Mouse (Mus musculus) layer of hippocampus, postnatal 25 days (tissue): ENCODE results near the gene Eif4ebp2. TPM values are rescaled to one million over a fixed set of nuclear protein-coding genes. Genes with fewer than 3 reads are reported as not detected.

ENCODE experiments used
- DNase-seq, 2 experiments: peaks; one replicate each; pipeline ENCODE4 v3.0.0; 2022; ENCODE audit warnings: mixed read lengths in 2 of 2, low spot score in 1 of 2; ENCODE audit errors: extremely low spot score in 1 of 2
- total RNA-seq, 2 experiments: library from RNA; stranded (reverse); gene quantifications; 2 replicates each; pipeline ENCODE4 v1.2.3; 2021

Gene Eif4ebp2
- total RNA-seq, 2 experiments from 2014 or later = 49.2 to 51.1 TPM

DNA sequence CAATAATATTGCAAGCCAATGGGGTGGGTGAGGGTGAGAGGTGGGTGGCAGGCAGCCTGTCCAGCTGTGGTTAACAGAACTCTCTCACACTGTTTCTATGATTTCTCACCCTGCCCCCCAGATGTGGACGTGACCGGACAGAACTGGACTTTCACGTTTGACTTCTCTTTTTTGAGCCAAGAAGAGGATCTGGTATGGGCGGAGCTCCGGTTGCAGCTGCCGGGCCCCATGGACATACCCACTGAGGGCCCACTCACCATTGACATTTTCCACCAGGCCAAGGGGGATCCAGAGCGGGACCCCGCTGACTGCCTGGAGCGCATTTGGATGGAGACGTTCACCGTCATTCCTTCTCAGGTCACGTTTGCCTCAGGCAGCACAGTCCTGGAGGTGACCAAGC lies 29.6 kb downstream of the Eif4ebp2 start:
- DNase-seq = no peak

DNA sequence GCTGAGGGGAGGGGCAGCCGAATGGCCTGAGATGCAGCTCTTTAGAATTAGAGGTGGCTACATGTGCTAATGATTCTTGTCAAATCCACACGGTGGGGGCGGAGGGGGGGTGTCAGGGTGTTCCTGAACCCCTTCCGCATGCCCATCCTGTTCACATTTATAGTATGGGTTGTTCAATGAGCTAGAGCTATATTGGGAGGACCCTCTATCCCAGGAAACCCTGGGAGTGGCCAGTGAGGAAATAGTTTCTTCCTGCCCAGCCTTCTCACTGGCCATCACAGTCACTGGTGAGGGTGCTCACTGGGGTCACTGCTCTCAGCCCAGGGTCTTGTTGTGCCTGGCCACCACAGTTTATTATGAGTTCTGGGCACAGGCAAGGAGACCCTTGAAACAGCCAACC lies 32.5 kb downstream of the Eif4ebp2 start:
- no peak for DNase-seq

DNA sequence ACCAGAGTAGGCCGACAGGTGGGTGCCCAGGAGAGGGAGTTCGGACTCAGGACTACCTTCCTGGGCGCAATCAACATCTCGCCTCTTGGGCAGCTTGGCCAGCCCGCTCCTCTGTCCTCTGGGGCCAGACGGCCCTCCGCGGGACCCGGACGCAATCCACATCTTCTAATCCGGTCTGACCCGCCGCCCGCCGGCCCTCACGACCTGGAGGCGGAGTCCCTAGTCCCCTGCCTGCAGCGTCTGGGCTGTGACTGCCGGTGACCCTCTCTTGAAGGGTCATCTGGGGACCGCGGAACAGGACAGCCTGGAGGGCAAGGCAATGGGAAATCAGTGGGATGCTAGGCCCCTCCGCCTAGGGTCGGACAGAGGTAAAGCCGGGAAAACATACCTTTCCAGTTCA lies 33.3 kb downstream of the Eif4ebp2 start:
- no peak for DNase-seq

DNA sequence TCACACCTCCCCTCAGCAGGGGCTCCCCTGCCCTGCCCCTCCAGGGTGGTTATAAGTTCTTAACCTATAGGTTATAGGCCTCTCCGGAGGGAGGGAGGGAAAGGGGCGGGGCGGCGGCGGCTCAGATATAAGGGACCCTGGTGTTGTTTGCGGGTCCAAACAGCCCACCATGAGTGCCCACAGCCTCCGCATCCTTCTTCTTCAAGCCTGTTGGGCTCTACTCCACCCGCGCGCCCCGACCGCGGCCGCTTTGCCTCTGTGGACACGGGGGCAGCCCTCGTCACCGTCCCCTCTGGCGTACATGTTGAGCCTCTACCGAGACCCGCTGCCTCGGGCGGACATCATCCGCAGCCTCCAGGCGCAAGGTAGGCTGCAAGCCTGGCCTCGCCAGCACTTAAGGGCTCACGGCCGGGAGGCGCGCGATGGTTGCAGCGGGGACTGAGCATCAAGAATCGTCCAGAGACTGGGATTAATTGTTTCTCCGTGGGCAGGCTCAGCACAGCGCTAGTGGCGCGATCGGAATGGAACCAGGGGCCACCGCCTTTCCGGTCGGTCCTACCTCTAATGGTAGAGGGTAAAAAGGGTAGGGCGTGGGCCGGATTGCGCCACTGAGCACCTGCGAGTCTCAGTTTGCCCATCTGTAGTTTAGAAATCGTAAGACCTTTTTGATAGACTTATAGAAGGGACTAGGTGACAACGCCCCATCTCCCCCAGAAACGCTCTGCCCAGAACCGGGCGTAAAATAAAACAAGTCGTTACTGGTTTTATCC lies 34.1 kb downstream of the Eif4ebp2 start:
- DNase-seq = no peak

DNA sequence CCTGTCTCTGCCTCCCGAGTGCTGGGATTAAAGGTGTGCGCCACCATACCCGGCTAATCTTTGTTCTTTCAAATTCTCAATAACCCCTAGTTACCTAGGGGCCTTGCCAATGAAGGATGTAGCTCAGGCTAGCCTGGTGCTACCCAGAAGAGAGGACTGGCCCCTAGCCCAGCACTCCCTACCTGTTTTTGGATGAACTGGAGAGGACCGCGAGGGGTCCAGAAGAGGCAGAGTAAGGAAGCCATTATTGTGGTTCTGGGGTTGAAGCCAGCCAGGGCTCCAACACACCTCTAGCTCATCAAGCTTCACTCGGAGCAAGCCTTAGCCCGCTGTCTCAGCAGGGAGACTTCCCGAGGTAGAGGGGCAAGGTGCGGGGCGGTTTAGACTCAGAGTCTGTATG lies 34.8 kb downstream of the Eif4ebp2 start, which contains the start of gene Nodal:
Nodal (plus strand) TSS at position 301 of the 400 bp plus-strand sequence.
- DNase-seq = no peak

DNA sequence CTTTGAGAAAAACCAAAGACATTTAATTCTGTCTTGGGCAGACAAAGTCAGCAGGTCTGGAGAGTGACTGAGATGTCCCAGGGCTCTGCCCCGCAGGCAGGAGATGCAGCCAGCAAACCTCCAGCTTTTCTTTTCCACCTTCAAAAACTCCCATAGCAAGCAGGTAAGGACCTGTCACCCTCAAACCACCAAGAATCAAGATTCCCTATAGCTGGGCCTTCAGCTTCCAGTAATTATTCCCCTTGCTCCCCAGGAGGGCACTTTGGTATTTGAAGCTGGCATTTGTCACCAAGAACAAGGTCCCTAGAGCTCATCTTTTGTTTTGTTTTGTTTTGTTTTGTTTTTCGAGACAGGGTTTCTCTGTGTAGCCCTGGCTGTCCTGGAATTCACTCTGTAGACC lies 35.4 kb downstream of the Eif4ebp2 start:
- no peak for DNase-seq

DNA sequence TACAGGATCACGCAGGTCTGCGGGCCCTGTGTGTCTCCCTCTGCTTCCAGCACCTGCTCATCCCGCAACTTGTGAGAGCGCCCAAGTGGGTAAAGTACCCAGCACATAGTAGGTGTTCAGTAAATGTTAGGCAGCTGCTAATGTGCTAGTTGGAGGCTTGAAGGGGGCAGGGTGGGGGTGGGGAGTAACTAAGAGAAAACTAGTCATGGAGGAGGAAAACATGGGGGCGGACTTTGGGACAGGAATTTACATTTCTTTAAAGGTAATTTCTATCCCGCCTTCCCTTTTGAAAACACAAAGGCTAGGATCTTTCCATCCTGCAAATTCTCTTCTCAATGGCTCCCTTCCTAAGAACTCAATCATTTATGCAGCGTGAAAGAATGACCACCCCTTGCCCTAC lies 35.9 kb downstream of the Eif4ebp2 start:
- DNase-seq = no peak

DNA sequence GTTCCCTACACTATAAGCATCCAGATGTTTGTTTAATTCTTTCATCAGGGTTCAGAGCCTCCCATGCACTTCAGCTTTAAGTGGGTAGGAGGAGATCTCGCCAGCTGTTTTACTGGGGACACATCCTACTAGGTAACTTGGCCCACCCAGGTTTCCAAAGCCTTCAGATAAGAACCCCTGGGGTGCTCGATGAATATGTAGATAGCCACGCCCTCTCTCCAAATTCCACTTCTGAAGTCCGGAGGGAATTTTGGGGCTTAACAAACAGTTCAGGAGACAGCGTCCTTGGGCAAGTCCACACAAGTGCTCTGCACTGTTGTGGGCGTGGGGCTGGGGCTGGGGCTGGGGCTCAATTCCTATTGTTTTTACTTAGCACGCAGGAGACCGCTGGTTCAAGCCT lies 36.6 kb downstream of the Eif4ebp2 start:
- DNase-seq = no peak

DNA sequence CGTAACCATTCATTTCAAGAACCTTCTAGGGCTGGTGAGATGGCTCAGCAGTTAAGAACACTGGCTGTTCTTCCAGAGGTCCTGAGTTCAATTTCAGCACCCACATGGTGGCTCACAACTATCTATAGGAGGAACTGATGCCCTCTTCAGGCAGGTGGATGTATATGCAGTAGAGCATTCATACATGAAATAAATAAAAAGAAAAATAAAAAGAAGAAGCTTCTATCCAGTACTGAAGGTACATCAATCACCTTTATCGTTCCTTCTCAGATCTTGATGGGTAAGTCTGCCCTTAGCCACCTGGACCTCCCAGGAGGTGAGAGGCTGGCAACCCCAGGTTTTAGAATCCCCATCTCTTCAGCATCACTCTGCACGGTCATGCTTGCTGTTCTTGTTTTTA lies 37.2 kb downstream of the Eif4ebp2 start:
- DNase-seq = no peak

DNA sequence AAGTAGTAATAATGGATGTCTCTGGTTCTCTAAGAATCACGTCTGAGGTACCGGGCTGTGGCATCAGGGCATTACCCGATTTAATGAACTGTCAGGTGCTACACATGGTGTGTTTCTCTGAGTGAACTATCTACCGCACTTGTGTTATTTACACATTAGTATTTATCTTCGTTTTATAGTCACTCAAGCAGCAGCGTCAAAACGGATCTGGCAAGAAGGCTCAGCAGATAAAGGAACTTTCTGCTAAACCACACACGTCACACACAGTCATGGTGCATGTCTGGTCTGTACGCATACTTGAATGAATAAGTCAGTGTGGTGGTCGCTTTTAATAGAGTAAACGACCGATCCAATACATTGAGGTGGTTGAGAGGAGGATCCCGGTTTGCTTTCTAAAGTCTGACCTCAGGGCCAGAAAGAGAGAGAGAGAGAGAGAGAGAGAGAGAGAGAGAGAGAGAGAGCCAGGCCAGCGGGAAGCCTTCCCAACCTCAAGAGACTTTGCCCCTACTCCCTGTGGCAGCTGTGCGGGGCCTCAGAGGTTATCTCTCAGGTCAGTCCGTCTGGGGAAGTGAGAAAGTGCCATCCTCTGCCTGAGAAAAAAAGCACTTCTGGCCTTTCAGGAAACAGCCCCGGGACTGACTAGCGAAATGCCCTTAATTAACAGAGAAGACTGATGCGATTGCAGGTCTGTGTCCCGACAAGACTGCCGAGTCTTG lies 39.4 kb downstream of the Eif4ebp2 start:
- no peak for DNase-seq

DNA sequence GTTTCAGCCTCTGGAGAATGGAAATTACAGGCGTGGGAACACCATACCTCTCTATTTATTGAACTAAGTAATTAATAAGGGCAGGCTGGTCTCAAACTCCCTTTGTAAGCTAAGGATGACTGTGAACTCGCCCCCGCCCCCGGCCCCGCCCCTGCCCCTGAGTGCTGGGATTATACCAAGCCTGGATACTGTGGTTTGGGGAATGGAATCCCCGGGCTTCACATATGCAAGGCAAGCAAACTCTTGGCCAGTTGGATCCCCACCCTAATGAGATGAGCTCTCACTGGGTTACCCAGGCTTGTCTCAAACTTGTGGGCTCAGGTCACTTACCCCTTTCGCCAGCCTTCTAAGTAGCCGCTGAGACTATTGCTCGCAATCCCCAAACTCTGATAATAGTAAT lies 42.3 kb downstream of the Eif4ebp2 start:
- no peak for DNase-seq

DNA sequence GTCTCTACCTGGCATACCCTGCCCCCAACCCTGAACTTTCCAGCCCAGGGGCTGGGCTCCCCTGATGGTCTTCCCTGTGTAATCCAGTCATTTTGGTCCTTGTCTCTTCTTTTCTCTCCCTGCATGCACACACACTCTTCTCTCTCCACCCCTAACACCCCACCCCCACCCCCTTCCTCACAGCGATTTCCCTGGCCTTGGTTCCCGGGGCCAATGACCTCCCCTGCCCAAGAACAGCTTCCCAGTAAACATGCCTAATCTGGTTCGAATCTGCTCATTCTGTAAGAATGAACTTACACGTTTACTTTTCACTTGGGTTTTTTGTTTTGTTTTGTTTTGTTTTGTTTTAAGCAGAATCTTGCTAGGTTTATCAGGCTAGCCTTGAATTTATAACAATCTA lies 42.7 kb downstream of the Eif4ebp2 start:
- DNase-seq = no peak

DNA sequence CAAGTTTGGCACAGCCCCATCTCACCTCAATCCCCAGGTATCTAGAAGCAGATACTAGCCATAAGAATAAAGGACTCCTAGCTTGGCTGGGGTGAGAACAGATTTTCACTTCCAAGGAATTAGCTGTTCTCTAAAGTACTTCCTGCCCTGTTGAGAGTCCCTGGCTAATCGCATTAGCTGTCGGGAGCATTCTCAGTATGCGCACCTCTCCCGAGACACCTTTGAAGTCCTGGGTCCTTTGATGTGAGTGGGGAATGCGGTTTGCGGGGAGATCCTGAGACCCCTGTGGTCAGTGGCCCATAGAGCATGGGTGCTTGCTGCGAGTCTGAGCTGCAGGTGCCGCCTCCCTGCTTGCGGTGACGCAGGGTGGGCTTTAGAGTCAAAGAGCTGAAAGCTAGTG lies 46.5 kb downstream of the Eif4ebp2 start:
- DNase-seq = no peak

DNA sequence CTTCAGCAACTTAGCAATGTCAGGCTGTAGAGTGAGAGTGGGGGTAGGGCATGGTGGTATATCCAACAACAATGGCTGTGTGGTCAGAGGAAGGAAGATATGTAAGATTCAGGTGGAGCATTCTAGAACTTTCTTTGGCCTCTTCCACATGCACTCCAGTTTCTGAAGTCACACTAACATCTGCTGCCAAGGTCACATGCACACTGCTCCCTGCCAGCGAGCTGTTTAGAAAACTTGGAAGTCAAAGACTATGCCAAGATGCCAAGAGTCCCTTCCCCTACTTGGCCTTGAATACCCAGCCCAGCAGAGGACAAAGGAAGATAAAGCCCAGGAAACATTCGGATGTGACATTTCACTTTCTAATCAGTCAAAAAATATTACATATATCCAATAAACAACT lies 49.5 kb downstream of the Eif4ebp2 start:
- DNase-seq = no peak

DNA sequence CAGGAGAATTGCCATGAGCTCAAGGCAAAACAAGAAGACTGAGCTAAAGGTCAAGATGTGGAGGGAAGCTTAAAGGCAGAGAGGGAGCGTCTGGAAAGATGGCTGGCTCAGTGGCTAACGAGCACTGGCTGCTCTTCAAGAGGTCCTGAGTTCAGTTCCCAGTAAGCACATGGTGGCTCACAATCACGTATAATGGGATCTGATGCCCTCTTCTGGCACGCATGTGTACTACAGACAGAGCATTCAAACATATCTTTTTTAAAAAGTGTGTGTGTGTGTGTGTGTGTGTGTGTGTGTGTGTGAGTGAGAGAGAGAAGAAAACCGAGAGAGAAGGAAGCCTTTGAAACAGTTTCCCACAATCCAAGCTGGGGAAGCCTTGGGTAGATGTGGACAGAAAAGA lies 50.0 kb downstream of the Eif4ebp2 start:
- no peak for DNase-seq

DNA sequence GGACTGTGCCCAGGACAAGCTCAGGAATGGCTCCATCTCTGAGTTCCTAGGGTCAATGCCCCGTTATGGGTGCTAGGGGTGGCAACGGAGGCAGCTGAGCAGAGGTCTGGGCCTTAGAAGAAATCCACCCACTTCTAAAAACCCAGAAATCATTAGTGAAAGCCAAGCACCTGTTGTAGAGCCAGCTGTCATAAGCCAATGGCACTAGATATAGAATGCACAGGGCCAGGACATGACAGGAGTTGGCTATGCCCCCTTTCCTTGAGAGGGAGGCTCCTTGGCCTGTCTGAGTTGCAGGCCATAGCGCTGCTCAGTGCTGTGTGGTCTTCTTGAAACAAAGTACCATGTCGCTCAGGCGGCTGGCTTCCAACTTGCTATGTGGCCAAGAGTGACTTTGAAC lies 52.1 kb downstream of the Eif4ebp2 start:
- no peak for DNase-seq

DNA sequence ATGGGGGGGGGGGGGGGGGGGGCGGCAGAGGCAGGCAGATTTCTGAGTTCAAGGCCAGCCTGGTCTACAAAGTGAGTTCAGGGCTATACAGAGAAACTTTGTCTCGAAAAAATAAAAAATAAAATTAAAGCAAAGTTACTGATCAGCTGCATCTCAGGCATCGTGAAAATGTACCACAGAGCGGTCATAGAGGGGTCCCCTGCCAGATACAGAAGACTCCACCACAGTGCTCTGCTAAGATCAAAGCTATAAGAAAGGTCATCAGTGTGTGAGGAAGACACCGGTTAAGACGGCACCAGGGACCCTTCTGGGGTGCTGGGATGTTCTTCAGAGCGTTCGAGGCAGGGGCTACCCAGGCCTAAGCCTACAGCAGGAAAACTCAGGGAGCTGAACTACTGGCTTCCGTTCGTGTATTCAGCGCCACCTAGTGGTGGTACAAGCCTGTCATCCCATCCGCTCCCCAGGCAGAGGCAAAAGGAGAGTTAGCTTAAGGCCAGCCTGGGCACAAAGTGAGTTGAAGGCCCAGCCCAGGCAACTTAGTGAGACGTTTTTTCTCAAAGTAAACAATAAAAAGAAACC lies 53.2 kb downstream of the Eif4ebp2 start:
- DNase-seq = peak in 1 of 2 experiments; percentile 78

DNA sequence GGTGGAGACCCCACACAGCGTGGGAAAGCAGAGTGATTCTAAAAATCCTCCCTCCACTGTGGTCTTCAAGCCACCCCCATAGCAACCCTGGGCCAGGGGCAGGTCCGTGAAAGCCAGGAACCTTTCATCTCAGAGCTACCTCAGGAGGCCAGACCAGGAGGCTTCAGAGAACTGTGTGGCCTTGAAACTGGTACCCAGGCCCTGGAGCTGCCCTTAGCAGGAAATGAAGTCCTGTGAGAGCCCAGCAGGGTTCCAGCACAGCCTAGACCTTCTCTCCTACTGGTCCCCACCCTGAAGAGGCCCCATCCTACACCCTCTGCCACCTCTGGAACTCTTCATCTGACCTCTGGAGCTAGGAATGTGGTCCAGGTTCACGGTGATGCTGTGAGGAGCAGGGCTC lies 54.3 kb downstream of the Eif4ebp2 start:
- DNase-seq = no peak

DNA sequence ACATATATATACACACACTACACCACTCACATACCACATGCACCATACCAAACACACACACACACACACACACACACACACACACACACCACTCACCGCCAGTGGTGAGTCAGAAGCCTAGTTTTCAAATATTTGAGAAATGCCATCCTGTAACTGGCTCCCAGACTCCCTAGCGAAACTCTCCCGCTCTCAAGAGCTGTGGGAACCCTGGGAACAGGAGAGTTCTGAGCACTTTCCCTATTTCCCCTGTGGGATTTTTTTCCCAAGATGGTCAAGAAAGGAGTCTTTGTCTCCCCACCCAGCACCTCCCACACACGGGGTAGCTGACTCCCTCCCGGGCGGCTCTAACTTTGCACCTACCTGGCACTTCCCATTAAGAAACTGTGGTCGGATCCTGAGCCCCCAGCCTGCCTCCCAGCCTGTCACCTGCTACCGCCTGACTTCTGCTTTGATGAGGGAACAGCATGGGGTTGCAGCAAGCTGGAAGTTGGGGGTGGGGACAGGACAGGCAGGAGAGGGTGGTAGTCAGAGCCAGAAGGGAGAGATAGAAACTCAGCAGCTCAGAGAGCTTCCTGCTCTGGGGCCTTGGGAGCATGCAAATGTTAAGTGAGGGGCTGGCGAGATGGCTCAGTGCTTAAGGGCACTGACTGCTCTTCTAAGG lies 57.9 kb downstream of the Eif4ebp2 start:
- no peak for DNase-seq

DNA sequence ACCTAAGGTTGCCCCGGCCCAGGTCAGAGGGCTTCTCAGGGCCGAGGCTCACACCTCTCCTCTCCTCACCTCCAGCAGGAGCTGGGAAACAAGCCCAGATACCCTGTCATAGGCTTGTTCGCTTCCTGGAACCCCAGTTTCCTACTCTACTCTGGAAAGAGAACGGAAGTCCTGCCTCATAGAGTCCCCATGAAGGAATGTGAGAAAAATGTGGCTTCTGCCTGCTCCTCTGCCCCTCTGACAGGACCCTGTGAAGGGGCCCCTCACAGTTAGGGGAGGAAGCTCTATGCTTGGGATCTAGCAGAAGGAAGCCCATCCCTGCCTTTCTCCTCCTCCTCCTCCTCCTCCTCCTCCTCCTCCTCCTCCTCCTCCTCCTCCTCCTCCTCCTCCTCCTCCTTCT lies 59.9 kb downstream of the Eif4ebp2 start:
- DNase-seq = no peak

DNA sequence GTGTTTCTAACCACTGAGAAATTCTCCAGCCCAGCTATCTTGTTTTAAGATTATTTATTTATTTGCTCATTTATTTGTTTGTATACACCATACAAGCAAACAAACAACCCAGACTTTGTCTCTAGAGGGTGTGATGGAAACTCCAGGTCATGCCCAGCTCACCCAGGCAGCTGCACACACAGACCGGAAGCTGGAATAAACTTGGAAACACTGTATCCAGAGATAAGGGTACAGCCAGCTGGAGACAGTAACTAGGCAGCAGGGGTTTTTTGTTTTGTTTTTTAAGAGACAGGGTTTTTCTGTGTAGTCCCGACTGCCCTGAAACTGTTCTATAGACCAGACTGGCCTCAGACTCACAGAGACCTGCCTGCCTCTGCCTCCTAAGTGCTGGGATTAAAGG lies 62.3 kb downstream of the Eif4ebp2 start:
- DNase-seq = no peak
